Mouse (Mus musculus) neural tube, embryonic 14.5 days (tissue): ENCODE results near the gene Bik. TPM values are rescaled to one million over a fixed set of nuclear protein-coding genes. Genes with fewer than 3 reads are reported as not detected.

ENCODE experiments used
- ATAC-seq: fragments of 200-750 bp; cut with Nextera tagmentation; 2 replicates; pipeline ENCODE4 v1.8.0; 2017; ENCODE audit warnings: low read depth, mild to moderate bottlenecking, moderate TSS enrichment, moderate library complexity
- H3K27ac ChIP-seq: fragments of 300-500 bp; sonication (generic); 2 replicates; pipeline ENCODE4 v1.5.1; 2014; ENCODE audit warnings: low read depth, mild to moderate bottlenecking, control low read depth, low read length, moderate library complexity, mixed read lengths
- H3K27me3 ChIP-seq: fragments of 300-500 bp; sonication (generic); 2 replicates; pipeline ENCODE4 v1.6.1; 2014; ENCODE audit warnings: low read length; ENCODE audit not compliant: control insufficient read depth, insufficient read depth
- H3K36me3 ChIP-seq: fragments of 300-500 bp; sonication (generic); 2 replicates; pipeline ENCODE4 v1.6.1; 2014; ENCODE audit warnings: low read length, mixed read lengths; ENCODE audit not compliant: control insufficient read depth, insufficient read depth
- H3K4me1 ChIP-seq: fragments of 300-500 bp; sonication (generic); 2 replicates; pipeline ENCODE4 v1.6.1; 2014; ENCODE audit warnings: low read length; ENCODE audit not compliant: control insufficient read depth, insufficient read depth
- H3K4me2 ChIP-seq: fragments of 300-500 bp; sonication (generic); 2 replicates; pipeline ENCODE4 v1.6.1; 2014; ENCODE audit warnings: mild to moderate bottlenecking, low read depth, low read length, control low read depth
- H3K4me3 ChIP-seq: fragments of 300-500 bp; sonication (generic); 2 replicates; pipeline ENCODE4 v1.5.1; 2014; ENCODE audit warnings: low read depth, low read length, control low read depth, mixed read lengths
- H3K9ac ChIP-seq: fragments of 300-500 bp; sonication (generic); replicated peaks from 2 replicates; pipeline ENCODE4 v1.6.1; 2014; ENCODE audit warnings: low read depth, mild to moderate bottlenecking, control low read depth, low read length, mixed read lengths
- H3K9me3 ChIP-seq: fragments of 300-500 bp; sonication (generic); 2 replicates; pipeline ENCODE4 v1.6.1; 2016; ENCODE audit warnings: low read length; ENCODE audit not compliant: control insufficient read depth
- WGBS: fragments of 180-500 bp; shearing (Covaris S2); extraction: QIAGEN DNeasy Blood & Tissue Kit; methylation state at CpG from one replicate; pipeline ENCODE4 v1.1.7; 2014; 5-methylcytosine and 5-hydroxymethylcytosine counted together
- microRNA-seq: library from miRNA; unstranded; fragments of <30 nt; microRNA quantifications from one replicate; pipeline ENCODE4, GENCODE M21; 2016
- polyA plus RNA-seq: library from polyadenylated mRNA; unstranded; fragments of >200 nt; fragmentation: Nextera tagmentation; extraction: Ambion mirVana; gene quantifications from 2 replicates; pipeline ENCODE4 v1.2.1, GENCODE M21; 2014

Gene Bik
- polyA plus RNA-seq, 1 experiment from 2014 or later, result 0.52 TPM

- Histone ChIP-seq H3K27me3 (no peaks in the 10 kb centered on the region), H3K9ac (peak overlapping the region; percentile 66), H3K36me3 (no peaks in the 10 kb centered on the region), H3K9me3 (no peaks in the 10 kb centered on the region), H3K27ac (no peak overlapping the region), H3K4me1 (peaks cover 12% of the 10 kb centered on the region; the same call in 1 of the 2 replicates), H3K4me2 (peak overlapping the region; percentile 85), H3K4me3 (peak overlapping the region; percentile 71)
- peak; percentile 41; the same call in 1 of the 2 replicates for ATAC-seq
- WGBS, result 9% methylated on average over 19 of the region's 19 CpGs
Measured at GRCm38 (mm10) chr15:83593702-83594512, 67.2 kb downstream of the Bik start.

Small RNA genes within 50 kb of the gene (microRNA-seq; reads per million reads assigned to microRNA genes)
- not detected for gene Gm24575

Other genes with a start within 250 kb of the Bik start
- 37.4 and 40.3 TPM in 2 replicates for gene Arfgap3, start 176.6 kb upstream of the Bik start, polyA plus RNA-seq
- gene Pacsin2, start 62.3 kb upstream of the Bik start, polyA plus RNA-seq, result 17.4 and 20.7 TPM in 2 replicates
- gene Ttll1, start 16.0 kb upstream of the Bik start, polyA plus RNA-seq, result 90.0 and 90.4 TPM in 2 replicates
- 4.7 and 7.7 TPM in 2 replicates for gene Tspo, start 36.7 kb downstream of the Bik start, polyA plus RNA-seq
- gene Mcat, start 36.9 kb downstream of the Bik start, polyA plus RNA-seq, result 31.8 and 36.6 TPM in 2 replicates
- gene Ttll12, start 68.3 kb downstream of the Bik start, polyA plus RNA-seq, result 39.8 and 42.6 TPM in 2 replicates
- gene Scube1, start 198.2 kb downstream of the Bik start, polyA plus RNA-seq, result 9.4 and 14.1 TPM in 2 replicates